Mouse (Mus musculus): ENCODE results near the gene Methig1. TPM values are rescaled to one million over a fixed set of nuclear protein-coding genes. Genes with fewer than 3 reads are reported as not detected.

Gene Methig1
- polyA plus RNA-seq, 2 experiments from 2014 or later, result not detected

DNA sequence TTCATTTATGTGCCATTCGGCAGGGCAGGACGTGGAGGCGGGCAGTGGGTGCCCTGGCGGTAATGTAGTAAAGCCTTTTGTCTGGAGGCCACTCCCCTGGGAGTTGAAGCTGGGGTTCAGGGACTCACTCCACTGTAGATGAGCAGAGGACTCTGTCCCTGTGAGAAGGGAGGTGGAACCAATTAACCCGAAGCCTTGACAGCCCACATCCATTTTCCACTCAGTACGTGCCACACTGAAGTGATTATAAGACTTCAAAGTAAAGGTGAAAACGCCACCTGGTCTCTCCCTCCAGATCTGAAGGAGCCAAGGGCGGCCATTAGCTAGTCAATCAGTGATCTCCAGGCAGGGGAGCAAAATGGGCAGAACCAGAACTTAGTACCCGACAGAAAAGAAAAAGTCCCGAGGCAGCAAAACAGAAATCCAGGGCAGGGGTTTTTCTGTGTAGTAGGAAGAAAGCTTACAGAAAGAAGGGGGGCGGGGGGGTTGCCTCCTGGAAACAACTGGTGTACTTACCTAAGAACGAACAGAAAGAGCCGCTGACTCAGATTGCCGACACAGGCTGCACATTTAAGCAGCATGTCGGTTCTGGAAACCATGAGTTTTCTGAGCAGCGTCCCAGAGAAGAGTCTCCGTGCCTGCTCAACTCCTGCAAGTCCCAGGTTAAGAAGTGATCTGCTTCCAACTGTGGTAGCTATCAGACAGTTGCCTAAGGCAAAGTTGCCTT, 71.6 kb downstream of the Methig1 start, which contains the start of gene Slc11a2:
Slc11a2 (minus strand) TSS at position 677 of the 727 bp plus-strand sequence.
- peak; percentile 19 for ATAC-seq

- no peak for ATAC-seq
Observed at GRCm38 (mm10) chr15:100428296-100428905, 75.5 kb downstream of the Methig1 start.

- ATAC-seq, result no peak
Observed at GRCm38 (mm10) chr15:100429959-100430565, 77.1 kb downstream of the Methig1 start.

- no peak for ATAC-seq
Observed at GRCm38 (mm10) chr15:100433234-100433633, 80.3 kb downstream of the Methig1 start.

Other genes starting within 250 kb of the Methig1 start
- gene Atf1, start 125.3 kb upstream of the Methig1 start, polyA plus RNA-seq (2017; shearing (Covaris generic)), result 10 to 100 TPM; 23.6 to 32.4 TPM
- not detected for gene Tmprss12, start 72.3 kb upstream of the Methig1 start, polyA plus RNA-seq (2017; shearing (Covaris generic))
- gene Mettl7a1, start 49.0 kb upstream of the Methig1 start, polyA plus RNA-seq (2017; shearing (Covaris generic)), result 10 to 100 TPM in 1 of 2 experiments, 1 to 10 TPM in 1; 4.2 to 10.2 TPM
- gene Mettl7a3, start 18.2 kb upstream of the Methig1 start, polyA plus RNA-seq (2017; shearing (Covaris generic)), result under 1 TPM in 1 of 2 experiments, not detected in 1; 0.31 TPM
- gene Mettl7a2, start 51 bp downstream of the Methig1 start, polyA plus RNA-seq (2017; shearing (Covaris generic)), result not detected
- not detected for gene Higd1c, start 11.4 kb downstream of the Methig1 start, polyA plus RNA-seq (2017; shearing (Covaris generic))
- gene Gm5475, start 69.0 kb downstream of the Methig1 start, polyA plus RNA-seq (2017; shearing (Covaris generic)), result not detected
- gene Slc11a2, start 71.9 kb downstream of the Methig1 start, polyA plus RNA-seq (2017; shearing (Covaris generic)), result 10 to 100 TPM; 31.4 to 39.1 TPM
- gene Letmd1, start 115.9 kb downstream of the Methig1 start, polyA plus RNA-seq (2017; shearing (Covaris generic)), result 10 to 100 TPM; 52.3 to 82.7 TPM
- gene Csrnp2, start 142.3 kb downstream of the Methig1 start, polyA plus RNA-seq (2017; shearing (Covaris generic)), result 1 to 10 TPM; 1.8 to 2.5 TPM
- gene Tfcp2, start 198.9 kb downstream of the Methig1 start, polyA plus RNA-seq (2017; shearing (Covaris generic)), result 1 to 10 TPM; 6.0 to 6.8 TPM
- 10 to 100 TPM; 13.3 to 17.4 TPM for gene Pou6f1, start 246.8 kb downstream of the Methig1 start, polyA plus RNA-seq (2017; shearing (Covaris generic))